Mouse (Mus musculus): Measurements from ENCODE around the gene D11Wsu47e. TPM values are rescaled to one million over a fixed set of nuclear protein-coding genes. Genes with fewer than 3 reads are reported as not detected.

The D11Wsu47e gene
- 10.3 and 11.9 TPM in 2 replicates for polyA plus RNA-seq (2015; fragmentation: Nextera tagmentation; extraction: Ambion mirVana)

DNA sequence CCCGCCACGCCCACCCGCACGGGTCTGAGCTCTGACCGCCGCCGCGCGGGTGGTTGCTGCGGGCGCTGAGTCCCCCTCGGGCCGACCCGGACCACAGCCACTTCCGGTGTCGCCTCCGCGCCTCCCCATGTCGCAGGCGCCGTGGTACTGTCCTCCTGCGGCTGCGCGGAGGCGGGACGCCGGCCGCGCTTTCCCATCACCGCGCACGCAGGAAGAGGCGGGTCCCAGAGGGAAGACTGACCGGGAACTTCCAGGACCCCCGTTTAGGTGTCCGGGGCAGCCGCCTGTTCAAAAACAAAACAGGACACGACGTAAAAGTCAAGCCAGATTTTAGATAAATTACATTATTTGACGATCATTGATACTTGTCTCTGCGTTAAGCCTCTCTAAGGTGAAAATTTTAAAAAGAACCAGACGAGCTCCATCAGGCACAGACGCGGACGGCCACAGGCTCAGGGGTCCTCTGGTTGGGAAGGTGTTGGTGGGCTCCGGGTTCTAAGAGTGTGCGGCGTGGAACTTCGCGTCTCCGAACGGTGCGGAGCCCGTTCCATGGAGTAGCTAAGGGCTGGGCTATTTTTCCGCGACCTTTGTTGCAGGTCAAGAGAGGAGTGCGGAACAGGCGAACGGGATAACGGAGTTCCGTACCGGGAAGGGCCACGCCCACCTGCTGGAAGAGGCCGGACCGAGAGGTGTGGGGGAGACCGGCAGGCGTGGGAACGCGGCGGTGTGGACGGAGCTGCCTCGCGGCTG lies at the start of gene D11Wsu47e, which contains the start of gene Fam104a:
TSS of gene D11Wsu47e (plus strand) at position 456 of the 750 bp plus-strand sequence.
TSS of gene Fam104a (minus strand) at position 199 of the 750 bp plus-strand sequence.
- TF ChIP-seq EP300 (IDR thresholded peaks at IDR 0.05) (peak; percentile 88), CTCF (IDR thresholded peaks at IDR 0.05) (no peak)
- H3K9me3 ChIP-seq (ENCODE audit: low read length), result no peaks in the 10 kb centered on the region
- H3K4me3 ChIP-seq (ENCODE audit: low read depth, low read length), result peak within 1 kb of the TSS; percentile 97
- no peaks in the 10 kb centered on the region for H3K27me3 ChIP-seq (replicated peaks; ENCODE audit: insufficient read depth, low read length)
- ATAC-seq (peak; percentile 97), DNase-seq (ENCODE audit: low spot score) (peak; percentile 98)
- H3K9ac ChIP-seq (replicated peaks; ENCODE audit: low read depth), result peak within 1 kb of the TSS; percentile 83
- under 1% methylated on average over 64 of the region's 73 CpGs for WGBS
- H3K27ac ChIP-seq (ENCODE audit: low read length), result peak within 1 kb of the TSS; percentile 98
- peak within 1 kb of the TSS; percentile 85 for H3K4me2 ChIP-seq (replicated peaks; ENCODE audit: low read depth, low read length)
- H3K36me3 ChIP-seq (ENCODE audit: insufficient read depth, low read length), result 0 out of 2 replicates have a peak, but pooled peaks cover 8% of the 10 kb centered on the region
- H3K4me1 ChIP-seq (ENCODE audit: insufficient read depth, low read depth, low read length), result peaks cover 12% of the 10 kb centered on the region; the same call in 1 of the 2 replicates

DNA sequence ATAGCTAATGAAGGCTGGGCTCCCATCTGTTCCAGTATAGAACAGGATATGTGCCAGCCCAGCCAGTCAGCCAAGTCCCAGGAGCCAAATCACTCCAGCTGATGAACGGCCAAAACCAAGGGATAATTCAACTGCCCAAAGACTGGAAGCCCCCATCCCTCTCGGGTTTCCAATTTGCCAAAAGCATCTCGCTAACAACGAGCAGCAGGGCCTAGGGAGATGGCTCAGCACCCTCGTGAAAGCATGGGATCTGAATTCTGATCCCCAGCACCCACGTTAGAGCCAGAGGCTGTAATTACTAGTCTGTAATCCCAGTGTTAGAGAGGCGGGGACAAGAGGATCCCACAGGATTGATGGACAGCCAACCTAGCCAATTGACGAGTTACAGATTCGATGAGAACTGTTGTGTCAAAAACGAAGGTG lies 49.5 kb upstream of the D11Wsu47e start:
- 70% methylated on average over 10 of the region's 10 CpGs for WGBS
- Histone ChIP-seq H3K4me2 (replicated peaks; ENCODE audit: low read depth, low read length) (no peak overlapping the region), H3K27ac (ENCODE audit: low read length) (no peak overlapping the region), H3K27me3 (replicated peaks; ENCODE audit: insufficient read depth, low read length) (no peaks in the 10 kb centered on the region), H3K4me3 (ENCODE audit: low read depth, low read length) (no peak overlapping the region), H3K36me3 (ENCODE audit: insufficient read depth, low read length) (no peaks in the 10 kb centered on the region), H3K4me1 (ENCODE audit: insufficient read depth, low read depth, low read length) (no peaks in the 10 kb centered on the region), H3K9ac (replicated peaks; ENCODE audit: low read depth) (no peak overlapping the region), H3K9me3 (ENCODE audit: low read length) (no peaks in the 10 kb centered on the region)
- TF ChIP-seq CTCF (IDR thresholded peaks at IDR 0.05), result no peak
- TF ChIP-seq EP300 (IDR thresholded peaks at IDR 0.05), result no peak
- ATAC-seq (no peak), DNase-seq (ENCODE audit: low spot score) (no peak)

DNA sequence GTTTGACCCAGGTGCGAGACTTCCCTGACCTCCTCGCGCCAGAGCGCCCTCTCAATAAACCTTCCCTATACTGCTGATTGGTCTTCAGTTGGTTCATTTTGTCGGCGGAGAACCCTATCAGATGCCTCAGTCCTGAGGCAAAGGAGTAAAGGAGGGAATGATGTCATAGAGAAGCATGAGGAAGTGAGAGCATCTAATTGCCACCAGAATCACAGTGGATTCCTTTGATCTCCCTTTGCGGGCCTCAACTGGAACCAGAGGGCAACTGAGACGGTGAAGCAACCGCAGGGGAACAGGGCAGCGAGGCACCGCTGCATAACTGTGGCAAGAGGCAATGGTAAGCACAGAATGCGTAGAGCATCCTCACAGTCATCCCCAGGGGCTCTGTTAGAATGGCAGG lies 45.5 kb upstream of the D11Wsu47e start:
- no peaks in the 10 kb centered on the region for H3K4me1 ChIP-seq (ENCODE audit: insufficient read depth, low read depth, low read length)
- H3K4me2 ChIP-seq (replicated peaks; ENCODE audit: low read depth, low read length), result no peak overlapping the region
- no peak for DNase-seq (ENCODE audit: low spot score)
- no peaks in the 10 kb centered on the region for H3K27me3 ChIP-seq (replicated peaks; ENCODE audit: insufficient read depth, low read length)
- no peaks in the 10 kb centered on the region for H3K36me3 ChIP-seq (ENCODE audit: insufficient read depth, low read length)
- H3K9me3 ChIP-seq (ENCODE audit: low read length), result no peaks in the 10 kb centered on the region
- ATAC-seq, result no peak
- no peak overlapping the region for H3K27ac ChIP-seq (ENCODE audit: low read length)
- no peak overlapping the region for H3K9ac ChIP-seq (replicated peaks; ENCODE audit: low read depth)
- WGBS, result 92% methylated on average over 12 of the region's 12 CpGs
- no peak overlapping the region for H3K4me3 ChIP-seq (ENCODE audit: low read depth, low read length)
- TF ChIP-seq CTCF (IDR thresholded peaks at IDR 0.05) (no peak), EP300 (IDR thresholded peaks at IDR 0.05) (no peak)

DNA sequence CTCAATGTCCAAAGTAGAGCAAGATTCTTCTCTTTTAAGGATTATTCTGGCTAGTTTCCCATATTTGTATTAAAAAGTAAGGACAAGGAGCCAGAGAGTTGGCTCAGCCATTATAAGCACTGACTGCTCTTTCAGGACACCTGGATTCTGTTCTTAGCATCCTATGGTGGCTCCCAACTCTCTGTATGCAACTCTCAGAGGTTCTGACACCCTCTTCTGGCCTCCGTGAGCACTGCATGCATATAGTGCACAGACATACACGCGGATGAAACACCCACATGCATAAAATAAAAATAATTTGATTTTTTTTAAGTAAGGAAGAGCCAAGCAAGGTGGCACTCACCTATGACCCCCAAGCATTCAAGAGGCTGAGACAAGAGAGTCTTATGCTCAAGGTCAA lies 39.0 kb upstream of the D11Wsu47e start:
- Histone ChIP-seq H3K4me2 (replicated peaks; ENCODE audit: low read depth, low read length) (no peak overlapping the region), H3K9me3 (ENCODE audit: low read length) (no peaks in the 10 kb centered on the region), H3K4me1 (ENCODE audit: insufficient read depth, low read depth, low read length) (peaks cover 5% of the 10 kb centered on the region; the same call in 1 of the 2 replicates), H3K27me3 (replicated peaks; ENCODE audit: insufficient read depth, low read length) (no peaks in the 10 kb centered on the region), H3K27ac (ENCODE audit: low read length) (no peak overlapping the region), H3K9ac (replicated peaks; ENCODE audit: low read depth) (no peak overlapping the region), H3K4me3 (ENCODE audit: low read depth, low read length) (no peak overlapping the region), H3K36me3 (ENCODE audit: insufficient read depth, low read length) (no peaks in the 10 kb centered on the region)
- ATAC-seq, result no peak
- TF ChIP-seq EP300 (IDR thresholded peaks at IDR 0.05) (no peak), CTCF (IDR thresholded peaks at IDR 0.05) (no peak)
- DNase-seq (ENCODE audit: low spot score), result no peak
- 89% methylated on average over 3 of the region's 3 CpGs for WGBS

DNA sequence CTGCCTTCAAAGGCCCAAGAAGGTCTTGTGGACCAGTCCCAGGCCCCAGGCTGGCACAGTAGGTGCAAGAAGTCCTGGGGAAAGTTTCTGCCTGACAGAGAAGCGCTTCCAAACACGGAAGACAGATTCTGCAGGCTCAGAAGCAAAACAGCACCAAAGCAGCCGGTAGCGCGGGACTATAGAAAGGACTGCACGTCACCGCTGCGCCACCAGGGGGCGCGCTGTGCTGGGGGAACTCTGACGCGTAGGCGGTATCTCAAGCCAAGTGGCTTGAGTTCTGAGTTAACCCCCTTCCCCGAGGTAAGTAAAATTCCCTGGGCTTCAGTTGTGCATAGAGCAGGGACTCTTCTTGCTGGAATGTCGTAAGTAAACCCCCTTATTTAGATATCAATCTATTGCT lies 36.1 kb upstream of the D11Wsu47e start:
- Histone ChIP-seq H3K9me3 (ENCODE audit: low read length) (no peaks in the 10 kb centered on the region), H3K27me3 (replicated peaks; ENCODE audit: insufficient read depth, low read length) (no peaks in the 10 kb centered on the region), H3K4me2 (replicated peaks; ENCODE audit: low read depth, low read length) (0 out of 2 replicates have a peak overlapping the region, but pooled peaks have one; percentile 29), H3K36me3 (ENCODE audit: insufficient read depth, low read length) (0 out of 2 replicates have a peak, but pooled peaks cover 4% of the 10 kb centered on the region), H3K4me1 (ENCODE audit: insufficient read depth, low read depth, low read length) (peaks cover 8% of the 10 kb centered on the region; the same call in 1 of the 2 replicates), H3K4me3 (ENCODE audit: low read depth, low read length) (no peak overlapping the region), H3K9ac (replicated peaks; ENCODE audit: low read depth) (no peak overlapping the region), H3K27ac (ENCODE audit: low read length) (no peak overlapping the region)
- ATAC-seq, result peak; percentile 54
- 4% methylated on average over 15 of the region's 15 CpGs for whole genome bisulfite sequencing
- TF ChIP-seq EP300 (IDR thresholded peaks at IDR 0.05), result no peak
- peak; percentile 97 for TF ChIP-seq CTCF (IDR thresholded peaks at IDR 0.05)
- DNase-seq (ENCODE audit: low spot score), result peak; percentile 90

DNA sequence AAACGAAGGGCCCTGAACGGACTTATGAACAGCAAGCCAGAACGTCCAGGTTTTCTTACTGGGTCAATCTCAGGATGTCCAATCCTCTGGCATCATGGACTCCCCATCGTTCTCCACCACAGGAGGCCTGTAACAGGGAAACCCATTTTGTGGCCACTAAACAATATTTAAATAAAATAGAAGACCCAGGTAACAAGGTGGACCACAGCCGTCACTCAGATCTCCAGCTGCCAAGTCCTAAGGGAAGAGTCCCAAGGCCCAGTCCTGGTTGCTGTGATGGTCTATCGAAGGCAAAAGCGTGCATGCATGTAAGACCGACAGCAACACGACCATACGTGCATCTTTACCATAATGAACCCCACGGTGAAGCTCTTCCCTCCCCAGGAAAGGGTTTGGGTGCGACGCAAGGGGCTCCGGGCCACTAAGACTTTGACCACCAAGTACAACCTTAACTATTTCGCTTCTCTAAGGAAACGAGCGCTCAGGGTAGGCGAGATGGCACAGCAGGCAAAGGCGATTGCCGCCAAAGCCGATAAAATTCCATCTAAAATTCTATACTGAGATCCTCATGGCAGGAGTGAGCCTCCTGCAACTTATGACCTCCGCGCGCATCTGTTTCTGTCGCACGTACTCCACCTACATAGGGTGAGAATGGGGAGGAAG lies 35.4 kb upstream of the D11Wsu47e start, which contains the start of gene Cog1:
TSS of gene Cog1 (plus strand) at position 480 of the 663 bp plus-strand sequence.
- peak within 1 kb of the TSS; percentile 73 for H3K4me2 ChIP-seq (replicated peaks; ENCODE audit: low read depth, low read length)
- no peak for ATAC-seq
- peak within 1 kb of the TSS; percentile 100 for H3K4me3 ChIP-seq (ENCODE audit: low read depth, low read length)
- no peaks in the 10 kb centered on the region for H3K9me3 ChIP-seq (ENCODE audit: low read length)
- DNase-seq (ENCODE audit: low spot score), result no peak
- TF ChIP-seq CTCF (IDR thresholded peaks at IDR 0.05) (no peak), EP300 (IDR thresholded peaks at IDR 0.05) (no peak)
- H3K9ac ChIP-seq (replicated peaks; ENCODE audit: low read depth), result peak within 1 kb of the TSS; percentile 93
- no peaks in the 10 kb centered on the region for H3K27me3 ChIP-seq (replicated peaks; ENCODE audit: insufficient read depth, low read length)
- H3K4me1 ChIP-seq (ENCODE audit: insufficient read depth, low read depth, low read length), result peaks cover 8% of the 10 kb centered on the region; the same call in 1 of the 2 replicates
- H3K27ac ChIP-seq (ENCODE audit: low read length), result peak within 1 kb of the TSS; percentile 85
- WGBS, result 40% methylated on average over 26 of the region's 26 CpGs
- 0 out of 2 replicates have a peak, but pooled peaks cover 5% of the 10 kb centered on the region for H3K36me3 ChIP-seq (ENCODE audit: insufficient read depth, low read length)
